Mouse (Mus musculus) hindlimb bud, embryonic 11.5 days (tissue): Measurements from ENCODE around the gene Vmn2r100.

Experiments
- DNase-seq: peaks from one replicate; pipeline ENCODE4 v3.0.0-alpha.2; 2012; ENCODE audit warnings: low read depth, low spot score; ENCODE audit errors: extremely low spot score

Gene Vmn2r100

GRCm38 (mm10) chr17:19504432-19504831 is at the start of gene Vmn2r100:
TSS of gene Vmn2r100 (plus strand) at chr17:19504732.
- DNase-seq, result no peak

- DNase-seq, result no peak
Observed at GRCm38 (mm10) chr17:19482866-19483265, 21.7 kb upstream of the Vmn2r100 start.

GRCm38 (mm10) chr17:19576927-19577326 is 72.4 kb downstream of the Vmn2r100 start, which contains the start of gene Vmn2r101:
TSS of gene Vmn2r101 (plus strand) at chr17:19577227.
- no peak for DNase-seq
